ENCODE assay signal across 24 mouse cellular contexts in genomic region chr3:56295578-56295977, GRCm38 (mm10).
"Had no signal": no experiment of that assay in that cellular context is flagged by ENCODE, and none has a peak within 500 bp of the region (broad histone marks: within the 10 kb centered on the region; RNA-seq: fewer than 3 reads in every experiment).

No protein-coding gene starts in this region.

- H3K9me3 ChIP-seq: heart, embryonic 13.5 days; heart, embryonic 15.5 days; hindbrain, embryonic 13.5 days; hindbrain, embryonic 15.5 days; kidney, embryonic 15.5 days; limb, embryonic 13.5 days; limb, embryonic 15.5 days had no signal

- H3K27me3 ChIP-seq: heart, embryonic 13.5 days; heart, embryonic 15.5 days; hindbrain, embryonic 13.5 days; hindbrain, embryonic 15.5 days; kidney, embryonic 15.5 days; limb, embryonic 13.5 days; limb, embryonic 15.5 days had no signal

- ATAC-seq: hindbrain, postnatal 0 days; intestine, embryonic 16.5 days had no signal

- H3K4me1 ChIP-seq: heart, embryonic 13.5 days; heart, embryonic 15.5 days; hindbrain, embryonic 13.5 days; hindbrain, embryonic 15.5 days; kidney, embryonic 15.5 days; limb, embryonic 15.5 days had no signal

- H3K9ac ChIP-seq: heart, embryonic 13.5 days; heart, embryonic 15.5 days; hindbrain, embryonic 13.5 days; hindbrain, embryonic 15.5 days; kidney, embryonic 15.5 days; limb, embryonic 13.5 days; limb, embryonic 15.5 days had no signal

- H3K4me3 ChIP-seq: heart, adult 2 months; heart, embryonic 13.5 days; heart, embryonic 15.5 days; hindbrain, embryonic 13.5 days; hindbrain, embryonic 15.5 days; kidney, embryonic 15.5 days; limb, embryonic 13.5 days; limb, embryonic 15.5 days had no signal

- H3K4me2 ChIP-seq: heart, embryonic 11.5 days; heart, embryonic 13.5 days; heart, embryonic 15.5 days; hindbrain, embryonic 13.5 days; hindbrain, embryonic 15.5 days; kidney, embryonic 15.5 days; limb, embryonic 13.5 days; limb, embryonic 15.5 days had no signal

- H3K27ac ChIP-seq: heart, adult 2 months; heart, embryonic 13.5 days; heart, embryonic 15.5 days; hindbrain, embryonic 13.5 days; hindbrain, embryonic 15.5 days; hindbrain, postnatal 0 days; kidney, embryonic 15.5 days; kidney, postnatal 0 days; limb, embryonic 13.5 days; limb, embryonic 15.5 days had no signal

- H3K36me3 ChIP-seq: heart, embryonic 13.5 days; heart, embryonic 15.5 days; hindbrain, embryonic 13.5 days; hindbrain, embryonic 15.5 days; kidney, embryonic 15.5 days; limb, embryonic 13.5 days; limb, embryonic 15.5 days had no signal

- DNase-seq: gastrocnemius, postnatal 14 days; gastrocnemius, postnatal 36 days; heart, adult 11 months; heart, adult 2 months; heart, postnatal 14 days; heart, postnatal 36 days; kidney, adult 11 months; kidney, adult 2 months; kidney, adult 9 months; kidney, postnatal 14 days; kidney, postnatal 36 days; layer of hippocampus, adult 9-11 months; layer of hippocampus, postnatal 36 days had no signal
